Mouse (Mus musculus) E14TG2a.4 (cell line): Measurements from ENCODE around the gene Mbnl2.

Source experiments
- CTCF ChIP-seq: conservative IDR thresholded peaks from 2 replicates; pipeline ENCODE4 v1.5.1; 2014; ENCODE audit warnings: low read length
- NANOG ChIP-seq: IDR thresholded peaks from 2 replicates; pipeline ENCODE4 v1.6.1; 2014; ENCODE audit warnings: borderline replicate concordance, low read length, mixed read lengths

DNA sequence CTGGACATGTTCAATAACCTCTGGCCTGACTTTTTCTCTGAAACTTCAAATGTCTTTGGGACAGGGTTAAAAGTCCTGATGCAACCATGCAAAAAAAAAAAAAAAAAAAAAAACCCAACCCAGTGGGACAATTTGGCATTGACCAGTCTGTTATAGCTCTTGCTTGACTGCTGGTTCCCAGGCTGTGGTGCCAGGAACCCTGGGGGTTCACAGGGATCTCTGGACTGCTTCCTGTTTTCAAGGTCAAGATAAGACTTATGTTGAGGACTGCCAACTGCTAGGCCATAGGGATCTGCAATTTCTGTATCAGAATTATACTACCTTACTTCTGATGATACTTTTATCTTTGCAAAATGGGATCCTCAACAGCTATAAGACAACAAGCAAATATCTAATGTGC lies 9.6 kb upstream of the Mbnl2 start:
- TF ChIP-seq CTCF (no peak), NANOG (no peak)
